8 mouse cellular contexts compared by ENCODE assay signal in genomic region chr3:34080900-34081662, GRCm38 (mm10). TPM values are rescaled to one million over a fixed set of nuclear protein-coding genes. Genes with fewer than 3 reads are reported as not detected.
DNase-seq lines count a peak whose midpoint lies in the region; ATAC-seq and TF ChIP-seq lines count a peak whose summit lies in the region.

TSS of gene Dnajc19 (minus strand) at chr3:34081321.

- peak within 1 kb of the TSS; percentile 68 for H3K27ac ChIP-seq in forebrain, embryonic 12.5 days
- H3K27ac ChIP-seq in heart, postnatal 0 days (ENCODE audit: low read depth) = peak within 1 kb of the TSS; percentile 69
- H3K27ac ChIP-seq in liver, embryonic 16.5 days (ENCODE audit: low read length) = peak within 1 kb of the TSS; percentile 70
- H3K27ac ChIP-seq in neural tube, embryonic 13.5 days (replicated peaks) = peak within 1 kb of the TSS; percentile 74
- peak within 1 kb of the TSS; percentile 80 for H3K27ac ChIP-seq in testis, adult 2 months (ENCODE audit: control insufficient read depth, insufficient read depth, low read depth, low read length)

- TF ChIP-seq CTCF in E14TG2a.4 (conservative IDR thresholded peaks at IDR 0.05; ENCODE audit: low read length) = no peak
- TF ChIP-seq CTCF in heart, postnatal 0 days (IDR thresholded peaks at IDR 0.05; ENCODE audit: low read depth) = no peak
- no peak for TF ChIP-seq CTCF in testis, adult 2 months (IDR thresholded peaks at IDR 0.05; ENCODE audit: control insufficient read depth, insufficient read depth, insufficient replicate concordance, low read depth, low read length)

- peaks cover 18% of the 10 kb centered on the region for H3K4me1 ChIP-seq in E14TG2a.4 (replicated peaks; ENCODE audit: low read depth, low read length)
- H3K4me1 ChIP-seq in forebrain, embryonic 12.5 days = peaks cover 20% of the 10 kb centered on the region
- peaks cover 18% of the 10 kb centered on the region; the same call in 1 of the 2 replicates for H3K4me1 ChIP-seq in heart, postnatal 0 days (ENCODE audit: control insufficient read depth, insufficient read depth)
- peaks cover 17% of the 10 kb centered on the region for H3K4me1 ChIP-seq in liver, embryonic 16.5 days (ENCODE audit: control insufficient read depth, low read depth, low read length)
- peaks cover 20% of the 10 kb centered on the region for H3K4me1 ChIP-seq in neural tube, embryonic 13.5 days (replicated peaks)
- no peaks in the 10 kb centered on the region; the same call in 1 of the 2 replicates for H3K4me1 ChIP-seq in testis, adult 2 months (ENCODE audit: control insufficient read depth, insufficient read depth, low read length)

- H3K36me3 ChIP-seq in E14TG2a.4 (ENCODE audit: insufficient read depth, low read length) = peaks cover 37% of the 10 kb centered on the region
- peaks cover 11% of the 10 kb centered on the region for H3K36me3 ChIP-seq in forebrain, embryonic 12.5 days (replicated peaks)
- peaks cover 9% of the 10 kb centered on the region for H3K36me3 ChIP-seq in heart, postnatal 0 days (replicated peaks; ENCODE audit: control insufficient read depth, insufficient read depth, low read length)
- no peaks in the 10 kb centered on the region; the same call in 1 of the 2 replicates for H3K36me3 ChIP-seq in liver, embryonic 16.5 days (ENCODE audit: control insufficient read depth, insufficient read depth)
- H3K36me3 ChIP-seq in neural tube, embryonic 13.5 days = peaks cover 20% of the 10 kb centered on the region
- no peaks in the 10 kb centered on the region for H3K36me3 ChIP-seq in testis, adult 2 months (ENCODE audit: control insufficient read depth, insufficient read depth, low read length)

- H3K27me3 ChIP-seq in E14TG2a.4 (ENCODE audit: insufficient read depth, low read length) = no peaks in the 10 kb centered on the region
- no peaks in the 10 kb centered on the region for H3K27me3 ChIP-seq in forebrain, embryonic 12.5 days
- H3K27me3 ChIP-seq in heart, postnatal 0 days (ENCODE audit: control insufficient read depth, insufficient read depth, low read length) = no peaks in the 10 kb centered on the region
- no peaks in the 10 kb centered on the region for H3K27me3 ChIP-seq in liver, embryonic 16.5 days (ENCODE audit: control insufficient read depth, insufficient read depth, low read depth, low read length)
- H3K27me3 ChIP-seq in neural tube, embryonic 13.5 days = no peaks in the 10 kb centered on the region
- no peaks in the 10 kb centered on the region for H3K27me3 ChIP-seq in testis, adult 2 months (ENCODE audit: control insufficient read depth, insufficient read depth, low read length)

- H3K4me2 ChIP-seq in forebrain, embryonic 12.5 days = peak within 1 kb of the TSS; percentile 59
- peak within 1 kb of the TSS; percentile 82 for H3K4me2 ChIP-seq in heart, postnatal 0 days (ENCODE audit: low read depth, low read length)
- peak within 1 kb of the TSS; percentile 83 for H3K4me2 ChIP-seq in liver, embryonic 16.5 days (ENCODE audit: low read depth, low read length)
- H3K4me2 ChIP-seq in neural tube, embryonic 13.5 days = peak within 1 kb of the TSS; percentile 67

- peak; percentile 91 for TF ChIP-seq POLR2A in testis, adult 2 months (IDR thresholded peaks at IDR 0.05; ENCODE audit: control insufficient read depth, low read depth, low read length)

- peak; percentile 94 for ATAC-seq in forebrain, embryonic 12.5 days (ENCODE audit: low FRiP score)
- peak; percentile 94 for ATAC-seq in heart, postnatal 0 days (ENCODE audit: insufficient read depth, low read depth)
- ATAC-seq in liver, embryonic 16.5 days (ENCODE audit: low read depth) = peak; percentile 91
- ATAC-seq in neural tube, embryonic 13.5 days (ENCODE audit: low read depth) = peak; percentile 96

- TF ChIP-seq EP300 in heart, postnatal 0 days (IDR thresholded peaks at IDR 0.05; ENCODE audit: low read depth) = no peak

- peak within 1 kb of the TSS; percentile 90 for H3K4me3 ChIP-seq in E14TG2a.4 (replicated peaks; ENCODE audit: low read length)
- H3K4me3 ChIP-seq in forebrain, embryonic 12.5 days (replicated peaks) = peak within 1 kb of the TSS; percentile 84
- peak within 1 kb of the TSS; percentile 93 for H3K4me3 ChIP-seq in heart, postnatal 0 days (ENCODE audit: low read depth, low read length)
- H3K4me3 ChIP-seq in liver, embryonic 16.5 days (ENCODE audit: low read depth, low read length) = peak within 1 kb of the TSS; percentile 82
- peak within 1 kb of the TSS; percentile 70 for H3K4me3 ChIP-seq in neural tube, embryonic 13.5 days
- peak within 1 kb of the TSS; percentile 88 for H3K4me3 ChIP-seq in testis, adult 2 months (ENCODE audit: control insufficient read depth, low read depth, low read length)

- WGBS in forebrain, embryonic 12.5 days = under 1% methylated on average over 50 of the region's 50 CpGs
- under 1% methylated on average over 50 of the region's 50 CpGs for WGBS in heart, postnatal 0 days
- WGBS in liver, embryonic 16.5 days (ENCODE audit: insufficient replicate concordance) = under 1% methylated on average over 50 of the region's 50 CpGs
- under 1% methylated on average over 50 of the region's 50 CpGs for WGBS in neural tube, embryonic 13.5 days

- DNase-seq in c-Kit-positive CD71-positive TER-119-positive erythroid progenitor cells, embryonic 14.5 days (ENCODE audit: low spot score) = peak; percentile 87
- peak; percentile 91 for DNase-seq in heart, postnatal 0 days (ENCODE audit: low spot score)
- peak; percentile 96 to 97 for DNase-seq in kidney, postnatal 4 days

- H3K9ac ChIP-seq in forebrain, embryonic 12.5 days = peak within 1 kb of the TSS; percentile 85
- peak within 1 kb of the TSS; percentile 93 for H3K9ac ChIP-seq in heart, postnatal 0 days (replicated peaks; ENCODE audit: low read depth, low read length)
- H3K9ac ChIP-seq in liver, embryonic 16.5 days (ENCODE audit: low read depth, low read length) = peak within 1 kb of the TSS; percentile 83
- H3K9ac ChIP-seq in neural tube, embryonic 13.5 days = peak within 1 kb of the TSS; percentile 87

- no peaks in the 10 kb centered on the region for H3K9me3 ChIP-seq in E14TG2a.4 (ENCODE audit: low read length)
- no peaks in the 10 kb centered on the region for H3K9me3 ChIP-seq in forebrain, embryonic 12.5 days
- no peaks in the 10 kb centered on the region for H3K9me3 ChIP-seq in heart, postnatal 0 days (replicated peaks; ENCODE audit: control insufficient read depth, low read length)
- no peaks in the 10 kb centered on the region for H3K9me3 ChIP-seq in liver, embryonic 16.5 days (replicated peaks; ENCODE audit: control insufficient read depth, low read length)
- H3K9me3 ChIP-seq in neural tube, embryonic 13.5 days = no peaks in the 10 kb centered on the region

RNA-seq across cellular contexts. Expression of gene Dnajc19, which starts in this region (rescaled TPM):
- 141 and 148 TPM in 2 replicates for polyA plus RNA-seq in forebrain, embryonic 12.5 days (2016; fragmentation: Nextera tagmentation; extraction: Ambion mirVana)
- 116 and 216 TPM in 2 replicates for total RNA-seq in heart, postnatal 0 days (2014; rRNA removed; ENCODE audit: low replicate concordance)
- 223 and 239 TPM in 2 replicates for polyA plus RNA-seq in heart, postnatal 0 days (2015; fragmentation: Nextera tagmentation; extraction: Ambion mirVana)
- polyA plus RNA-seq in liver, embryonic 16.5 days (2015; fragmentation: Nextera tagmentation; extraction: Ambion mirVana) = 117 and 127 TPM in 2 replicates
- polyA plus RNA-seq in neural tube, embryonic 13.5 days (2015; fragmentation: Nextera tagmentation; extraction: Ambion mirVana) = 114 and 130 TPM in 2 replicates
- 63.1 and 69.7 TPM in 2 replicates for polyA plus RNA-seq in testis, adult 2 months (2012; rRNA removed)

Comparison
In these comparisons a context has a peak if more than half of its experiments do, and no peak if none do; other contexts are left out.
1. Peak in every context shown above with its lines: DNase-seq, ATAC-seq, H3K4me3 ChIP-seq and H3K27ac ChIP-seq.